Mouse (Mus musculus) embryonic facial prominence, embryonic 11.5 days (tissue): ENCODE results near the gene Slc16a8. TPM values are rescaled to one million over a fixed set of nuclear protein-coding genes. Genes with fewer than 3 reads are reported as not detected.

Source experiments
- ATAC-seq: fragments of 200-750 bp; cut with Nextera tagmentation; replicated peaks from 2 replicates; pipeline ENCODE4 v1.8.0; 2017; ENCODE audit warnings: low read depth; ENCODE audit not compliant: insufficient number of reproducible peaks, low FRiP score, low TSS enrichment
- DNase-seq: peaks from one replicate; pipeline ENCODE4 v3.0.0-alpha.2; 2015; ENCODE audit warnings: low spot score
- H3K27ac ChIP-seq: fragments of 300-500 bp; sonication (generic); replicated peaks from 2 replicates; pipeline ENCODE4 v1.5.1; 2014; ENCODE audit warnings: mild to moderate bottlenecking, low read depth, low read length, control low read depth
- H3K27me3 ChIP-seq: fragments of 300-500 bp; sonication (generic); 2 replicates; pipeline ENCODE4 v1.6.1; 2014; ENCODE audit warnings: mild to moderate bottlenecking, low read length, moderate library complexity, mixed read lengths; ENCODE audit not compliant: control insufficient read depth, insufficient read depth
- H3K36me3 ChIP-seq: fragments of 300-500 bp; sonication (generic); replicated peaks from 2 replicates; pipeline ENCODE4 v1.6.1; 2014; ENCODE audit warnings: low read depth, mild to moderate bottlenecking, low read length, moderate library complexity, mixed read lengths; ENCODE audit not compliant: control insufficient read depth, insufficient read depth
- H3K4me1 ChIP-seq: fragments of 300-500 bp; sonication (generic); 2 replicates; pipeline ENCODE4 v1.6.1; 2014; ENCODE audit warnings: low read length, mixed read lengths; ENCODE audit not compliant: control insufficient read depth, insufficient read depth
- H3K4me2 ChIP-seq: fragments of 300-500 bp; sonication (generic); 2 replicates; pipeline ENCODE4 v1.6.1; 2014; ENCODE audit warnings: low read depth, mild to moderate bottlenecking, control low read depth, low read length, moderate library complexity
- H3K4me3 ChIP-seq: fragments of 300-500 bp; sonication (generic); 2 replicates; pipeline ENCODE4 v1.5.1; 2014; ENCODE audit warnings: low read depth, low read length, control low read depth
- H3K9ac ChIP-seq: fragments of 300-500 bp; sonication (generic); replicated peaks from 2 replicates; pipeline ENCODE4 v1.6.1; 2014; ENCODE audit warnings: mild to moderate bottlenecking, control low read depth, low read length
- H3K9me3 ChIP-seq: fragments of 300-500 bp; sonication (generic); replicated peaks from 2 replicates; pipeline ENCODE4 v1.6.1; 2016; ENCODE audit warnings: mild to moderate bottlenecking, low read length, inconsistent platforms, mixed read lengths; ENCODE audit not compliant: control insufficient read depth
- WGBS: fragments of 180-500 bp; shearing (Covaris S2); extraction: QIAGEN DNeasy Blood & Tissue Kit; methylation state at CpG from one replicate; pipeline ENCODE4 v1.1.7; 2014; 5-methylcytosine and 5-hydroxymethylcytosine counted together
- polyA plus RNA-seq: library from polyadenylated mRNA; unstranded; fragments of >200 nt; fragmentation: Nextera tagmentation; extraction: Ambion mirVana; gene quantifications from 2 replicates; pipeline ENCODE4 v1.2.1, GENCODE M21; 2014

The Slc16a8 gene
- polyA plus RNA-seq, 1 experiment from 2014 or later = not detected

GRCm38 (mm10) chr15:79208758-79209439, 45.7 kb downstream of the Slc16a8 start:
- DNase-seq = no peak
- Histone ChIP-seq H3K36me3 (no peaks in the 10 kb centered on the region), H3K4me3 (no peak overlapping the region), H3K4me2 (no peak overlapping the region), H3K9me3 (no peaks in the 10 kb centered on the region), H3K9ac (no peak overlapping the region), H3K27me3 (no peaks in the 10 kb centered on the region), H3K27ac (no peak overlapping the region), H3K4me1 (no peaks in the 10 kb centered on the region)
- no peak for ATAC-seq
- 79% methylated on average over 25 of the region's 27 CpGs for WGBS

DNA sequence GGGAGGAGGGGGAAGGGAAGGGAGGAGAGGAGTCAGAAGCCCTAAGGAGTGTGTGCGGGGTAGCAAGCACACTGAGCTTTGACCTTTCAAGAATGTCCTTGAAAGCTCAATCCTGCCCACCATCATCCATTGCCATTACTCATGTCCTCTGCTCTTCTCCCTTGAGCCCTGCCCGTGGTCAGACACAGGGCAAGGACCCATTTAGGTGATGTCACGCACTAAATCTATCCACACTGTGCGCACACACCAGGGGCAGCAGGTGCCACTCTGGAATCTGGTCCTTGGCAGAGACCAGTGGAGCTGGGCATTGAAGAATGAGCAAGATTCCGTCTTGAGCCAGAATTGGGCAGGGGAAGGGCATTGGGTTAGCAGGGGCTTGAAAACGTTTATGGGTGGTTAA, 46.4 kb downstream of the Slc16a8 start:
- no peak overlapping the region for H3K27ac ChIP-seq
- no peak overlapping the region for H3K9ac ChIP-seq
- H3K4me2 ChIP-seq = no peak overlapping the region
- DNase-seq (no peak), ATAC-seq (no peak)
- H3K4me3 ChIP-seq = no peak overlapping the region
- no peaks in the 10 kb centered on the region for H3K9me3 ChIP-seq
- no peaks in the 10 kb centered on the region for H3K27me3 ChIP-seq
- no peaks in the 10 kb centered on the region for H3K4me1 ChIP-seq
- H3K36me3 ChIP-seq = no peaks in the 10 kb centered on the region
- WGBS = 81% methylated on average over 6 of the region's 6 CpGs

DNA sequence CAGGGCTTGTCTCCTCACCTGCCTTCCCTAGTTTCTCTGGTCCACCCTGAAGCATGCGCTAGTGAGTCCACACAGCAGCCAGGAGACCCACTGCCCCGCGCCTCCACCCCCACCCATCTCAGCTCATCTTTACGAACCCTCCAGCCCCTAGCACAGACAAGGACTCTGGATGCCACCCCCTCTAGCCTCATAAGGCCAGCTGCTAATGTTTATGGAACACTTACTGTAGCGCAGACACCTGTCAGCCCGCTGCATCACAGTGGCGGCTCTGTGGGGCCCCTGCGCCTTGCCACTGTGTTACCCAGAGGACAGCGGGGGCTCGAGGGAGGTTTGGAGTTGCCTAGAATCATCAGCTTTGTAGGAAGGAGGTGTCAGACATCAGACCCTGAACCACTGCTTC, 52.0 kb downstream of the Slc16a8 start:
- peak; percentile 17 for DNase-seq
- peaks cover 11% of the 10 kb centered on the region for H3K4me1 ChIP-seq
- H3K4me2 ChIP-seq = no peak overlapping the region
- no peak overlapping the region for H3K4me3 ChIP-seq
- peak; percentile 36 for ATAC-seq
- no peaks in the 10 kb centered on the region for H3K9me3 ChIP-seq
- no peak overlapping the region; the same call in 1 of the 2 replicates for H3K9ac ChIP-seq
- H3K27ac ChIP-seq = no peak overlapping the region; the same call in 1 of the 2 replicates
- H3K27me3 ChIP-seq = no peaks in the 10 kb centered on the region
- WGBS = 41% methylated on average over 10 of the region's 10 CpGs
- no peaks in the 10 kb centered on the region for H3K36me3 ChIP-seq

- Histone ChIP-seq H3K4me1 (peaks cover 11% of the 10 kb centered on the region), H3K36me3 (no peaks in the 10 kb centered on the region), H3K27me3 (no peaks in the 10 kb centered on the region), H3K9me3 (no peaks in the 10 kb centered on the region), H3K9ac (peak overlapping the region; percentile 45), H3K4me3 (no peak overlapping the region), H3K4me2 (no peak overlapping the region), H3K27ac (peak overlapping the region; percentile 65)
- peak; percentile 56 for DNase-seq
- 19% methylated on average over 13 of the region's 13 CpGs for WGBS
- peak; percentile 30; the same call in 1 of the 2 replicates for ATAC-seq
Measured at GRCm38 (mm10) chr15:79201491-79202150, 52.9 kb downstream of the Slc16a8 start.

Other genes with a start within 250 kb of the Slc16a8 start
- gene H1f0, start 226.3 kb downstream of the Slc16a8 start, polyA plus RNA-seq = 315 and 326 TPM in 2 replicates
- gene Galr3, start 212.9 kb downstream of the Slc16a8 start, polyA plus RNA-seq = 0.18 TPM in 1 of 2 replicates, not detected in the other
- 42.8 and 56.2 TPM in 2 replicates for gene Ankrd54, start 191.9 kb downstream of the Slc16a8 start, polyA plus RNA-seq
- 286 and 292 TPM in 2 replicates for gene Eif3l, start 179.6 kb downstream of the Slc16a8 start, polyA plus RNA-seq
- gene Micall1, start 145.9 kb downstream of the Slc16a8 start, polyA plus RNA-seq = 4.9 and 5.1 TPM in 2 replicates
- gene Polr2f, start 113.8 kb downstream of the Slc16a8 start, polyA plus RNA-seq = 388 and 414 TPM in 2 replicates
- 6.8 and 7.9 TPM in 2 replicates for gene 1700088E04Rik, start 113.5 kb downstream of the Slc16a8 start, polyA plus RNA-seq
- 11.6 and 12.2 TPM in 2 replicates for gene Sox10, start 89.5 kb downstream of the Slc16a8 start, polyA plus RNA-seq
- 17.2 and 18.0 TPM in 2 replicates for gene Pick1, start 25.6 kb downstream of the Slc16a8 start, polyA plus RNA-seq
- gene Gm49486, start 25.4 kb downstream of the Slc16a8 start, polyA plus RNA-seq = 0.32 and 0.41 TPM in 2 replicates
- 1.9 and 5.2 TPM in 2 replicates for gene Baiap2l2, start 30.8 kb upstream of the Slc16a8 start, polyA plus RNA-seq
- 11.8 and 15.1 TPM in 2 replicates for gene Pla2g6, start 73.6 kb upstream of the Slc16a8 start, polyA plus RNA-seq
- gene Maff, start 91.9 kb upstream of the Slc16a8 start, polyA plus RNA-seq = 2.2 and 2.5 TPM in 2 replicates
- gene Tmem184b, start 148.8 kb upstream of the Slc16a8 start, polyA plus RNA-seq = 36.2 and 45.5 TPM in 2 replicates
- gene Csnk1e, start 200.8 kb upstream of the Slc16a8 start, polyA plus RNA-seq = 108 and 109 TPM in 2 replicates